Mouse (Mus musculus) liver, embryonic 14.5 days (tissue): ENCODE measurements around the gene Angptl8. TPM values are rescaled to one million over a fixed set of nuclear protein-coding genes. Genes with fewer than 3 reads are reported as not detected.
A peak's percentile ranks its signal among the peaks of the same experiment; 100 is the strongest.

Experiments
- ATAC-seq: fragments of 200-750 bp; cut with Nextera tagmentation; 2 replicates; pipeline ENCODE4 v1.8.0; 2017; ENCODE audit warnings: moderate number of reproducible peaks, mild to moderate bottlenecking, moderate library complexity; ENCODE audit not compliant: insufficient read depth
- DNase-seq, 3 experiments: peaks; one replicate each; pipeline ENCODE4 v3.0.0-alpha.2; 2012 to 2013; ENCODE audit warnings: low read depth in 3 of 3, low spot score in 3 of 3
- H3K27ac ChIP-seq: fragments of 300-500 bp; sonication (generic); 2 replicates; pipeline ENCODE4 v1.5.1; 2014; ENCODE audit warnings: moderate library complexity, mild to moderate bottlenecking, control low read depth, inconsistent platforms
- H3K27me3 ChIP-seq: fragments of 300-500 bp; sonication (generic); 2 replicates; pipeline ENCODE4 v1.6.1; 2014; ENCODE audit warnings: mild to moderate bottlenecking, low read length, moderate library complexity; ENCODE audit not compliant: control insufficient read depth, insufficient read depth
- H3K36me3 ChIP-seq: fragments of 300-500 bp; sonication (generic); replicated peaks from 2 replicates; pipeline ENCODE4 v1.6.1; 2014; ENCODE audit warnings: low read depth; ENCODE audit not compliant: control insufficient read depth, insufficient read depth
- H3K4me1 ChIP-seq, 2 experiments: fragments of 200-500 bp in 1 of 2; fragments of 300-500 bp in 1 of 2; sonication (generic) in 1 of 2; replicated peaks; 2 replicates each; pipeline ENCODE4 v1.6.1; 2012 to 2014; ENCODE audit warnings: antibody characterized with exemption in 1 of 2, inconsistent platforms in 1 of 2, low read length in 1 of 2; ENCODE audit not compliant: control insufficient read depth in 2 of 2, insufficient read depth in 2 of 2
- H3K4me2 ChIP-seq: fragments of 300-500 bp; sonication (generic); 2 replicates; pipeline ENCODE4 v1.6.1; 2014; ENCODE audit warnings: low read depth, mild to moderate bottlenecking, control low read depth, moderate library complexity
- H3K4me3 ChIP-seq, 2 experiments: fragments of 200-500 bp in 1 of 2; fragments of 300-500 bp in 1 of 2; sonication (generic) in 1 of 2; 2 replicates each; pipeline ENCODE4 v1.5.1; 2012 to 2014; ENCODE audit warnings: low read depth in 2 of 2, low read length in 2 of 2, mild to moderate bottlenecking in 2 of 2, control low read depth in 1 of 2, inconsistent platforms in 1 of 2, moderate library complexity in 1 of 2; ENCODE audit not compliant: insufficient read depth in 1 of 2
- H3K9ac ChIP-seq: fragments of 300-500 bp; sonication (generic); replicated peaks from 2 replicates; pipeline ENCODE4 v1.6.1; 2014; ENCODE audit warnings: mild to moderate bottlenecking, control low read depth, moderate library complexity
- H3K9me3 ChIP-seq: fragments of 300-500 bp; sonication (generic); 2 replicates; pipeline ENCODE4 v1.6.1; 2016; ENCODE audit warnings: low read length, mixed read lengths; ENCODE audit not compliant: control insufficient read depth
- CTCF ChIP-seq: IDR thresholded peaks from 2 replicates; pipeline ENCODE4 v1.5.1; 2016; ENCODE audit warnings: antibody characterized with exemption, low read depth, control low read depth
- EP300 ChIP-seq: IDR thresholded peaks from 2 replicates; pipeline ENCODE4 v1.6.1; 2016; ENCODE audit warnings: antibody characterized with exemption, low read depth
- WGBS: fragments of 180-500 bp; shearing (Covaris S2); extraction: QIAGEN DNeasy Blood & Tissue Kit; methylation state at CpG from one replicate; pipeline ENCODE4 v1.1.7; 2014; ENCODE audit not compliant: insufficient replicate concordance; 5-methylcytosine and 5-hydroxymethylcytosine counted together
- microRNA-seq: library from miRNA; unstranded; fragments of <30 nt; microRNA quantifications from one replicate; pipeline ENCODE4, GENCODE M21; 2016
- polyA plus RNA-seq, 2 experiments: library from polyadenylated mRNA; depleted of rRNA in 1 of 2; stranded (reverse) in 1 of 2; unstranded in 1 of 2; fragments of >200 nt; fragmentation: Nextera tagmentation in 1 of 2; extraction: Ambion mirVana in 1 of 2; gene quantifications; 2 replicates each; pipeline versions ENCODE4 v1.2.1 to v1.2.3; 2012 to 2014

The Angptl8 gene
- polyA plus RNA-seq, 2 experiments, result 19.6 to 20.4 TPM

- no peak overlapping the region for H3K4me2 ChIP-seq
- DNase-seq, result no peak
- ATAC-seq, result no peak
- H3K9me3 ChIP-seq, result no peaks in the 10 kb centered on the region
- no peak overlapping the region for H3K9ac ChIP-seq
- no peaks in the 10 kb centered on the region; a peak in 1 of 4 replicates for H3K4me1 ChIP-seq
- H3K36me3 ChIP-seq, result no peaks in the 10 kb centered on the region
- TF ChIP-seq CTCF (no peak), EP300 (no peak)
- H3K27me3 ChIP-seq, result no peaks in the 10 kb centered on the region
- H3K4me3 ChIP-seq, result no peak overlapping the region
- WGBS, result 60% methylated on average over 4 of the region's 4 CpGs
- H3K27ac ChIP-seq, result no peak overlapping the region
These were observed 36.9 kb downstream of the Angptl8 start for GRCm38 (mm10) chr9:21872204-21872603.

GRCm38 (mm10) chr9:21876601-21877000 lies 41.3 kb downstream of the Angptl8 start:
- no peak overlapping the region for H3K4me3 ChIP-seq
- no peak for ATAC-seq
- WGBS, result 51% methylated on average over 3 of the region's 3 CpGs
- no peaks in the 10 kb centered on the region for H3K9me3 ChIP-seq
- H3K4me1 ChIP-seq, result no peaks in the 10 kb centered on the region
- TF ChIP-seq CTCF, result 0 out of 2 replicates have a peak, but pooled peaks have one; percentile 23
- TF ChIP-seq EP300, result no peak
- H3K27me3 ChIP-seq, result no peaks in the 10 kb centered on the region
- H3K9ac ChIP-seq, result no peak overlapping the region
- no peak overlapping the region for H3K4me2 ChIP-seq
- no peak for DNase-seq
- H3K36me3 ChIP-seq, result no peaks in the 10 kb centered on the region
- no peak overlapping the region for H3K27ac ChIP-seq

Small RNA genes lying within 50 kb of the gene (microRNA-seq; reads per million reads assigned to microRNA genes)
- gene Mir7083, result 4.2 reads per million, percentile 3 among the genes with 10 or more reads in this experiment

Other genes with a start within 250 kb of the Angptl8 start
- 14.6 and 15.3 TPM in 2 replicates for gene Timm29, start 242.8 kb upstream of the Angptl8 start, polyA plus RNA-seq (2012; rRNA removed)
- 17.0 and 21.9 TPM in 2 replicates for gene Timm29, start 242.8 kb upstream of the Angptl8 start, polyA plus RNA-seq (2014; fragmentation: Nextera tagmentation; extraction: Ambion mirVana)
- 6.1 and 6.6 TPM in 2 replicates for gene Yipf2, start 242.7 kb upstream of the Angptl8 start, polyA plus RNA-seq (2012; rRNA removed)
- 7.7 and 9.0 TPM in 2 replicates for gene Yipf2, start 242.7 kb upstream of the Angptl8 start, polyA plus RNA-seq (2014; fragmentation: Nextera tagmentation; extraction: Ambion mirVana)
- 17.0 and 20.6 TPM in 2 replicates for gene Smarca4, start 219.3 kb upstream of the Angptl8 start, polyA plus RNA-seq (2012; rRNA removed)
- gene Smarca4, start 219.3 kb upstream of the Angptl8 start, polyA plus RNA-seq (2014; fragmentation: Nextera tagmentation; extraction: Ambion mirVana), result 17.7 and 22.6 TPM in 2 replicates
- 12.6 and 12.7 TPM in 2 replicates for gene Ldlr, start 112.0 kb upstream of the Angptl8 start, polyA plus RNA-seq (2012; rRNA removed)
- gene Ldlr, start 112.0 kb upstream of the Angptl8 start, polyA plus RNA-seq (2014; fragmentation: Nextera tagmentation; extraction: Ambion mirVana), result 5.9 and 7.6 TPM in 2 replicates
- gene Spc24, start 75.2 kb upstream of the Angptl8 start, polyA plus RNA-seq (2012; rRNA removed), result 37.4 and 52.4 TPM in 2 replicates
- 89.5 and 92.2 TPM in 2 replicates for gene Spc24, start 75.2 kb upstream of the Angptl8 start, polyA plus RNA-seq (2014; fragmentation: Nextera tagmentation; extraction: Ambion mirVana)
- 3.9 and 4.2 TPM in 2 replicates for gene Kank2, start 36.8 kb upstream of the Angptl8 start, polyA plus RNA-seq (2012; rRNA removed)
- 1.2 and 1.4 TPM in 2 replicates for gene Kank2, start 36.8 kb upstream of the Angptl8 start, polyA plus RNA-seq (2014; fragmentation: Nextera tagmentation; extraction: Ambion mirVana)
- gene Dock6, start 17.1 kb downstream of the Angptl8 start, polyA plus RNA-seq (2012; rRNA removed), result 6.7 and 9.0 TPM in 2 replicates
- 2.1 and 3.4 TPM in 2 replicates for gene Dock6, start 17.1 kb downstream of the Angptl8 start, polyA plus RNA-seq (2014; fragmentation: Nextera tagmentation; extraction: Ambion mirVana)
- 6.7 and 10.3 TPM in 2 replicates for gene Rab3d, start 82.7 kb downstream of the Angptl8 start, polyA plus RNA-seq (2012; rRNA removed)
- 6.4 and 6.5 TPM in 2 replicates for gene Rab3d, start 82.7 kb downstream of the Angptl8 start, polyA plus RNA-seq (2014; fragmentation: Nextera tagmentation; extraction: Ambion mirVana)
- gene Ccdc159, start 92.0 kb downstream of the Angptl8 start, polyA plus RNA-seq (2012; rRNA removed), result 1.2 and 1.4 TPM in 2 replicates
- gene Ccdc159, start 92.0 kb downstream of the Angptl8 start, polyA plus RNA-seq (2014; fragmentation: Nextera tagmentation; extraction: Ambion mirVana), result 0.52 and 0.58 TPM in 2 replicates
- 37.5 and 61.5 TPM in 2 replicates for gene Tmem205, start 92.0 kb downstream of the Angptl8 start, polyA plus RNA-seq (2012; rRNA removed)
- 106 and 110 TPM in 2 replicates for gene Tmem205, start 92.0 kb downstream of the Angptl8 start, polyA plus RNA-seq (2014; fragmentation: Nextera tagmentation; extraction: Ambion mirVana)
- 2.6 and 3.9 TPM in 2 replicates for gene Plppr2, start 101.5 kb downstream of the Angptl8 start, polyA plus RNA-seq (2012; rRNA removed)
- gene Plppr2, start 101.5 kb downstream of the Angptl8 start, polyA plus RNA-seq (2014; fragmentation: Nextera tagmentation; extraction: Ambion mirVana), result 0.99 and 1.3 TPM in 2 replicates
- 1.4 TPM in 2 replicates for gene Swsap1, start 120.2 kb downstream of the Angptl8 start, polyA plus RNA-seq (2012; rRNA removed)
- 3.5 and 3.6 TPM in 2 replicates for gene Swsap1, start 120.2 kb downstream of the Angptl8 start, polyA plus RNA-seq (2014; fragmentation: Nextera tagmentation; extraction: Ambion mirVana)
- 146 and 180 TPM in 2 replicates for gene Epor, start 128.0 kb downstream of the Angptl8 start, polyA plus RNA-seq (2012; rRNA removed)
- gene Epor, start 128.0 kb downstream of the Angptl8 start, polyA plus RNA-seq (2014; fragmentation: Nextera tagmentation; extraction: Ambion mirVana), result 82.6 and 96.5 TPM in 2 replicates
- gene Rgl3, start 153.9 kb downstream of the Angptl8 start, polyA plus RNA-seq (2012; rRNA removed), result 0.19 and 0.24 TPM in 2 replicates
- 0.27 TPM in 1 of 2 replicates, not detected in the other for gene Rgl3, start 153.9 kb downstream of the Angptl8 start, polyA plus RNA-seq (2014; fragmentation: Nextera tagmentation; extraction: Ambion mirVana)
- 0.02 and 0.06 TPM in 2 replicates for gene Ccdc151, start 167.1 kb downstream of the Angptl8 start, polyA plus RNA-seq (2012; rRNA removed)
- not detected in 2 replicates for gene Ccdc151, start 167.1 kb downstream of the Angptl8 start, polyA plus RNA-seq (2014; fragmentation: Nextera tagmentation; extraction: Ambion mirVana)
- gene Prkcsh, start 167.3 kb downstream of the Angptl8 start, polyA plus RNA-seq (2012; rRNA removed), result 31.5 and 45.1 TPM in 2 replicates
- 29.2 and 31.2 TPM in 2 replicates for gene Prkcsh, start 167.3 kb downstream of the Angptl8 start, polyA plus RNA-seq (2014; fragmentation: Nextera tagmentation; extraction: Ambion mirVana)
- gene Elavl3, start 216.5 kb downstream of the Angptl8 start, polyA plus RNA-seq (2012; rRNA removed), result 0.01 and 0.22 TPM in 2 replicates
- not detected in 2 replicates for gene Elavl3, start 216.5 kb downstream of the Angptl8 start, polyA plus RNA-seq (2014; fragmentation: Nextera tagmentation; extraction: Ambion mirVana)
- gene Gm49318, start 235.7 kb downstream of the Angptl8 start, polyA plus RNA-seq (2012; rRNA removed), result not detected in 2 replicates
- gene Gm49318, start 235.7 kb downstream of the Angptl8 start, polyA plus RNA-seq (2014; fragmentation: Nextera tagmentation; extraction: Ambion mirVana), result not detected in 2 replicates
- gene Zfp653, start 235.9 kb downstream of the Angptl8 start, polyA plus RNA-seq (2012; rRNA removed), result 6.6 and 8.0 TPM in 2 replicates
- gene Zfp653, start 235.9 kb downstream of the Angptl8 start, polyA plus RNA-seq (2014; fragmentation: Nextera tagmentation; extraction: Ambion mirVana), result 2.4 and 3.1 TPM in 2 replicates
- 14.6 and 14.7 TPM in 2 replicates for gene Ecsit, start 249.9 kb downstream of the Angptl8 start, polyA plus RNA-seq (2012; rRNA removed)
- 16.8 and 19.9 TPM in 2 replicates for gene Ecsit, start 249.9 kb downstream of the Angptl8 start, polyA plus RNA-seq (2014; fragmentation: Nextera tagmentation; extraction: Ambion mirVana)